Mouse (Mus musculus): Measurements from ENCODE around the gene Macrod1.

Macrod1 gene

GRCm38 (mm10) chr19:7083035-7083794, 26.6 kb downstream of the Macrod1 start:
- no peak for DNase-seq

- DNase-seq = no peak
These were observed 28.1 kb downstream of the Macrod1 start for GRCm38 (mm10) chr19:7084734-7085133.

GRCm38 (mm10) chr19:7088558-7088957, 31.9 kb downstream of the Macrod1 start:
- no peak for DNase-seq

GRCm38 (mm10) chr19:7089050-7089449, 32.4 kb downstream of the Macrod1 start:
- DNase-seq = no peak

GRCm38 (mm10) chr19:7089842-7090251, 33.2 kb downstream of the Macrod1 start:
- no peak for DNase-seq

GRCm38 (mm10) chr19:7090369-7091064, 33.9 kb downstream of the Macrod1 start:
- no peak for DNase-seq

GRCm38 (mm10) chr19:7091448-7092050, 34.9 kb downstream of the Macrod1 start:
- DNase-seq = no peak

- no peak for DNase-seq
These were observed 36.1 kb downstream of the Macrod1 start for GRCm38 (mm10) chr19:7092756-7093155.

- no peak for DNase-seq
These were observed 43.1 kb downstream of the Macrod1 start for GRCm38 (mm10) chr19:7099620-7100155.

GRCm38 (mm10) chr19:7102039-7102438, 45.4 kb downstream of the Macrod1 start:
- no peak for DNase-seq

- no peak for DNase-seq
These were observed 46.9 kb downstream of the Macrod1 start for GRCm38 (mm10) chr19:7103349-7103992.

GRCm38 (mm10) chr19:7103993-7104401, 47.4 kb downstream of the Macrod1 start:
- DNase-seq = no peak

- no peak for DNase-seq
These were observed 48.9 kb downstream of the Macrod1 start, which contains the start of gene Flrt1 for GRCm38 (mm10) chr19:7105544-7105943. Gene Flrt1, minus strand, starts transcription at chr19:7105729.

GRCm38 (mm10) chr19:7106566-7106965, 50.0 kb downstream of the Macrod1 start:
- DNase-seq = no peak

GRCm38 (mm10) chr19:7107174-7107573, 50.6 kb downstream of the Macrod1 start:
- no peak for DNase-seq

GRCm38 (mm10) chr19:7108114-7108905, 51.7 kb downstream of the Macrod1 start:
- DNase-seq = peak; percentile 61 to 63

GRCm38 (mm10) chr19:7110097-7110496, 53.5 kb downstream of the Macrod1 start:
- DNase-seq = no peak

GRCm38 (mm10) chr19:7110875-7111274, 54.3 kb downstream of the Macrod1 start:
- peak in 1 of 2 experiments; percentile 29 for DNase-seq

- no peak for DNase-seq
These were observed 54.7 kb downstream of the Macrod1 start for GRCm38 (mm10) chr19:7111309-7111708.

- DNase-seq = no peak
These were observed 55.1 kb downstream of the Macrod1 start for GRCm38 (mm10) chr19:7111710-7112109.

- no peak for DNase-seq
These were observed 56.0 kb downstream of the Macrod1 start for GRCm38 (mm10) chr19:7112628-7113027.

GRCm38 (mm10) chr19:7113574-7113973, 57.0 kb downstream of the Macrod1 start:
- no peak for DNase-seq

Measured in kidney, adult 8-10 months (tissue).